In the genomic region with DNA sequence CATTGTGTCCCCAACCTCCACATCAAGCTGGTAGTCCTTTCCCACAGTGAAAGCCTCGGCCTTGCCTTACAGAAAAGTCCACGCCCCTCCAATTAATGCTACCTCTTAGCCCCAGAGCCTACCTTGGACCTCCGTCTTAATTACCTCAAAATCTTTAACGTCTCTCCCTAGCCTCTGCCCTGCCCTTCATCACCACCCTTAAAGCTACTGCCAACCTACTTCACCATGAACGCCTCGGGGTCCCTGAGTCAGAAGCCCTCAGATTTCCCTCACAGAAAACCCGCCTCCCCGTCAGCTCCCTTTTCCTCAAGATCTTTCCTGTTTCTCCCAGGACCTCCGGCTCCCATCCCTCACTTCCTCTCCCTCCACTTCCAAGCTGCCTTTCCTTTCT, we compare ENCODE assay signal across 1 mouse cellular context.
TF ChIP-seq lines count a peak whose summit lies in the region.

No protein-coding gene starts in this region.

TF ChIP-seq in MEL, 35 proteins besides CTCF, POLR2A, EP300 and RAD21:
- TF ChIP-seq USF2 (IDR thresholded peaks at IDR 0.05; ENCODE audit: borderline replicate concordance in 1 of 2, insufficient read depth in 1 of 2, low read depth in 1 of 2, low read length in 2 of 2): no peak
- TF ChIP-seq NRF1 (IDR thresholded peaks at IDR 0.05; ENCODE audit: insufficient read depth, low read depth, low read length, poor library complexity, severe bottlenecking): no peak
- no peak for TF ChIP-seq GABPA (IDR thresholded peaks at IDR 0.05; ENCODE audit: low read depth, low read length)
- no peak for TF ChIP-seq RCOR1 (IDR thresholded peaks at IDR 0.05; ENCODE audit: low read depth, low read length)
- TF ChIP-seq MAFK (IDR thresholded peaks at IDR 0.05; ENCODE audit: borderline replicate concordance, low read depth, low read length): no peak
- TF ChIP-seq NELFE (IDR thresholded peaks at IDR 0.05; ENCODE audit: low read depth, low read length): no peak
- TF ChIP-seq POLR2AphosphoS5 (IDR thresholded peaks at IDR 0.05; ENCODE audit: borderline replicate concordance, low read depth, low read length): no peak
- TF ChIP-seq MAX (IDR thresholded peaks at IDR 0.05; ENCODE audit: low read length): no peak
- TF ChIP-seq TCF12 (IDR thresholded peaks at IDR 0.05; ENCODE audit: low read depth, low read length): no peak
- no peak for TF ChIP-seq ZKSCAN1 (IDR thresholded peaks at IDR 0.05; ENCODE audit: low read depth, low read length)
- TF ChIP-seq CHD1 (IDR thresholded peaks at IDR 0.05; ENCODE audit: low read depth, low read length): no peak
- TF ChIP-seq SIN3A (IDR thresholded peaks at IDR 0.05; ENCODE audit: low read length): no peak; the same call in 1 of the 2 replicates
- TF ChIP-seq KAT2A (conservative IDR thresholded peaks at IDR 0.05; ENCODE audit: low read depth, low read length): no peak
- no peak for TF ChIP-seq HCFC1 (IDR thresholded peaks at IDR 0.05; ENCODE audit: low read depth, low read length)
- TF ChIP-seq UBTF (IDR thresholded peaks at IDR 0.05; ENCODE audit: borderline replicate concordance, insufficient read depth, low read depth, low read length): no peak
- TF ChIP-seq JUND (IDR thresholded peaks at IDR 0.05; ENCODE audit: low read depth, low read length): no peak
- no peak for TF ChIP-seq USF1 (IDR thresholded peaks at IDR 0.05; ENCODE audit: low read depth, low read length)
- TF ChIP-seq MXI1 (IDR thresholded peaks at IDR 0.05; ENCODE audit: low read depth, low read length): no peak
